Mouse (Mus musculus) liver, embryonic 12.5 days (tissue): ENCODE results near the gene Selenow. TPM values are rescaled to one million over a fixed set of nuclear protein-coding genes. Genes with fewer than 3 reads are reported as not detected.

ENCODE experiments used
- ATAC-seq: fragments of 200-750 bp; cut with Nextera tagmentation; 2 replicates; pipeline ENCODE4 v1.8.0; 2017; ENCODE audit warnings: moderate number of reproducible peaks, mild to moderate bottlenecking, moderate library complexity
- H3K27ac ChIP-seq: fragments of 300-500 bp; sonication (generic); 2 replicates; pipeline ENCODE4 v1.5.1; 2016; ENCODE audit warnings: mild to moderate bottlenecking
- H3K27me3 ChIP-seq: fragments of 300-500 bp; sonication (generic); replicated peaks from 2 replicates; pipeline ENCODE4 v1.6.1; 2016; ENCODE audit warnings: mild to moderate bottlenecking, moderate library complexity
- H3K36me3 ChIP-seq: fragments of 300-500 bp; sonication (generic); 2 replicates; pipeline ENCODE4 v1.6.1; 2016; ENCODE audit warnings: mild to moderate bottlenecking, moderate library complexity
- H3K4me1 ChIP-seq: fragments of 300-500 bp; sonication (generic); 2 replicates; pipeline ENCODE4 v1.6.1; 2016
- H3K4me2 ChIP-seq: fragments of 300-500 bp; sonication (generic); 2 replicates; pipeline ENCODE4 v1.6.1; 2016; ENCODE audit warnings: mild to moderate bottlenecking, moderate library complexity
- H3K4me3 ChIP-seq: fragments of 300-500 bp; sonication (generic); 2 replicates; pipeline ENCODE4 v1.5.1; 2016; ENCODE audit warnings: mild to moderate bottlenecking, moderate library complexity
- H3K9ac ChIP-seq: fragments of 300-500 bp; sonication (generic); 2 replicates; pipeline ENCODE4 v1.6.1; 2016; ENCODE audit warnings: mild to moderate bottlenecking, moderate library complexity
- H3K9me3 ChIP-seq: fragments of 300-500 bp; sonication (generic); replicated peaks from 2 replicates; pipeline ENCODE4 v1.6.1; 2016; ENCODE audit warnings: mild to moderate bottlenecking, moderate library complexity
- WGBS: fragments of 180-500 bp; shearing (Covaris S2); methylation state at CpG from one replicate; pipeline ENCODE4 v1.1.7; 2016; ENCODE audit not compliant: insufficient replicate concordance; 5-methylcytosine and 5-hydroxymethylcytosine counted together
- polyA plus RNA-seq: library from polyadenylated mRNA; unstranded; fragments of >200 nt; fragmentation: Nextera tagmentation; extraction: Ambion mirVana; gene quantifications from 2 replicates; pipeline ENCODE4 v1.2.1, GENCODE M21; 2016

Gene Selenow
- polyA plus RNA-seq, 1 experiment from 2014 or later, result 445 TPM

- H3K4me2 ChIP-seq, result peak overlapping the region; percentile 80
- H3K4me1 ChIP-seq, result peaks cover 58% of the 10 kb centered on the region
- H3K9ac ChIP-seq, result peak overlapping the region; percentile 81
- H3K4me3 ChIP-seq, result peak overlapping the region; percentile 84
- no peak for ATAC-seq
- H3K36me3 ChIP-seq, result peaks cover 48% of the 10 kb centered on the region
- H3K27ac ChIP-seq, result peak overlapping the region; percentile 94
- peaks cover 8% of the 10 kb centered on the region; the same call in 1 of the 2 replicates for H3K27me3 ChIP-seq
- WGBS, result 2% methylated on average over 8 of the region's 8 CpGs
- no peaks in the 10 kb centered on the region for H3K9me3 ChIP-seq
Measured at GRCm38 (mm10) chr7:15945211-15945610, 23.0 kb upstream of the Selenow start.

- H3K27ac ChIP-seq, result no peak overlapping the region
- H3K4me2 ChIP-seq, result peak overlapping the region; percentile 80
- peaks cover 50% of the 10 kb centered on the region for H3K4me1 ChIP-seq
- H3K4me3 ChIP-seq, result peak overlapping the region; percentile 84; the same call in 1 of the 2 replicates
- no peaks in the 10 kb centered on the region for H3K27me3 ChIP-seq
- no peaks in the 10 kb centered on the region for H3K9me3 ChIP-seq
- no peak for ATAC-seq
- H3K36me3 ChIP-seq, result peaks cover 57% of the 10 kb centered on the region
- 100% methylated on average over 1 of the region's 1 CpGs for WGBS
- H3K9ac ChIP-seq, result peak overlapping the region; percentile 81; the same call in 1 of the 2 replicates
Measured at GRCm38 (mm10) chr7:15944311-15944710, 22.1 kb upstream of the Selenow start.

- no peak overlapping the region for H3K4me3 ChIP-seq
- no peak overlapping the region for H3K9ac ChIP-seq
- ATAC-seq, result 0 out of 2 replicates have a peak, but pooled peaks have one; percentile 12
- no peaks in the 10 kb centered on the region for H3K9me3 ChIP-seq
- 87% methylated on average over 3 of the region's 3 CpGs for WGBS
- H3K27me3 ChIP-seq, result peaks cover 2% of the 10 kb centered on the region
- peaks cover 3% of the 10 kb centered on the region; the same call in 1 of the 2 replicates for H3K4me1 ChIP-seq
- no peak overlapping the region for H3K27ac ChIP-seq
- peaks cover 82% of the 10 kb centered on the region for H3K36me3 ChIP-seq
- no peak overlapping the region for H3K4me2 ChIP-seq
Measured at GRCm38 (mm10) chr7:15938621-15939020, 16.4 kb upstream of the Selenow start.

GRCm38 (mm10) chr7:15937491-15937890 lies 15.3 kb upstream of the Selenow start:
- H3K4me2 ChIP-seq, result no peak overlapping the region
- no peaks in the 10 kb centered on the region for H3K4me1 ChIP-seq
- no peaks in the 10 kb centered on the region for H3K9me3 ChIP-seq
- ATAC-seq, result no peak
- no peak overlapping the region for H3K27ac ChIP-seq
- H3K36me3 ChIP-seq, result peaks cover 70% of the 10 kb centered on the region
- WGBS, result 68% methylated on average over 5 of the region's 5 CpGs
- peaks cover 6% of the 10 kb centered on the region for H3K27me3 ChIP-seq
- no peak overlapping the region for H3K9ac ChIP-seq
- no peak overlapping the region for H3K4me3 ChIP-seq

- Histone ChIP-seq H3K4me3 (no peak overlapping the region), H3K4me2 (no peak overlapping the region), H3K4me1 (peaks cover 7% of the 10 kb centered on the region), H3K27ac (no peak overlapping the region), H3K36me3 (peaks cover 32% of the 10 kb centered on the region), H3K9ac (no peak overlapping the region), H3K9me3 (no peaks in the 10 kb centered on the region), H3K27me3 (peaks cover 6% of the 10 kb centered on the region)
- WGBS, result 34% methylated on average over 16 of the region's 16 CpGs
- no peak for ATAC-seq
Measured at GRCm38 (mm10) chr7:15933437-15934359, 11.5 kb upstream of the Selenow start.

GRCm38 (mm10) chr7:15931635-15932034 lies 9.4 kb upstream of the Selenow start:
- Histone ChIP-seq H3K4me3 (no peak overlapping the region), H3K27ac (no peak overlapping the region), H3K36me3 (peaks cover 12% of the 10 kb centered on the region), H3K9me3 (no peaks in the 10 kb centered on the region), H3K9ac (no peak overlapping the region), H3K4me1 (peaks cover 7% of the 10 kb centered on the region), H3K4me2 (no peak overlapping the region), H3K27me3 (peaks cover 6% of the 10 kb centered on the region)
- ATAC-seq, result no peak
- 56% methylated on average over 3 of the region's 3 CpGs for WGBS

- Histone ChIP-seq H3K4me3 (no peak overlapping the region), H3K9ac (no peak overlapping the region), H3K36me3 (peaks cover 2% of the 10 kb centered on the region; the same call in 1 of the 2 replicates), H3K4me1 (peaks cover 7% of the 10 kb centered on the region), H3K9me3 (no peaks in the 10 kb centered on the region), H3K27me3 (peaks cover 15% of the 10 kb centered on the region), H3K27ac (no peak overlapping the region), H3K4me2 (no peak overlapping the region)
- no peak for ATAC-seq
- WGBS, result 44% methylated on average over 2 of the region's 2 CpGs
Measured at GRCm38 (mm10) chr7:15930543-15930942, 8.3 kb upstream of the Selenow start.

- Histone ChIP-seq H3K4me1 (peaks cover 7% of the 10 kb centered on the region), H3K27ac (no peak overlapping the region)
- 12% methylated on average over 4 of the region's 4 CpGs for WGBS
Measured at GRCm38 (mm10) chr7:15929910-15930309, 7.7 kb upstream of the Selenow start.

GRCm38 (mm10) chr7:15921796-15922195 lies 406 bp downstream of the Selenow start:
- H3K4me3 ChIP-seq, result peak overlapping the region; percentile 77
- 0% methylated on average over 10 of the region's 10 CpGs for WGBS
- H3K27ac ChIP-seq, result peak overlapping the region; percentile 75
- peak; percentile 38 for ATAC-seq
- H3K27me3 ChIP-seq, result peaks cover 22% of the 10 kb centered on the region; the same call in 1 of the 2 replicates
- H3K9me3 ChIP-seq, result no peaks in the 10 kb centered on the region
- peak overlapping the region; percentile 82 for H3K9ac ChIP-seq
- H3K36me3 ChIP-seq, result peaks cover 37% of the 10 kb centered on the region
- peaks cover 45% of the 10 kb centered on the region for H3K4me1 ChIP-seq
- H3K4me2 ChIP-seq, result peak overlapping the region; percentile 79

More at GRCm38 (mm10) chr7:15929910-15930309, 7.7 kb upstream of the Selenow start:
- ATAC-seq, result peak; percentile 86
- H3K4me2 ChIP-seq, result 0 out of 2 replicates have a peak overlapping the region, but pooled peaks have one; percentile 6
- no peak overlapping the region for H3K4me3 ChIP-seq
- no peak overlapping the region for H3K9ac ChIP-seq
- no peaks in the 10 kb centered on the region for H3K9me3 ChIP-seq
- H3K36me3 ChIP-seq, result no peaks in the 10 kb centered on the region
- H3K27me3 ChIP-seq, result peaks cover 16% of the 10 kb centered on the region

- Histone ChIP-seq H3K4me2 (peak overlapping the region; percentile 79), H3K27ac (peak overlapping the region; percentile 75), H3K27me3 (peaks cover 14% of the 10 kb centered on the region; the same call in 1 of the 2 replicates), H3K36me3 (peaks cover 44% of the 10 kb centered on the region), H3K4me1 (peaks cover 45% of the 10 kb centered on the region), H3K9ac (peak overlapping the region; percentile 82), H3K9me3 (no peaks in the 10 kb centered on the region), H3K4me3 (peak overlapping the region; percentile 77)
- WGBS, result 67% methylated on average over 6 of the region's 6 CpGs
- no peak for ATAC-seq
Measured at GRCm38 (mm10) chr7:15920645-15921190, 1.5 kb downstream of the Selenow start.

- H3K27ac ChIP-seq, result peak overlapping the region; percentile 61; the same call in 1 of the 2 replicates
- H3K27me3 ChIP-seq, result peaks cover 11% of the 10 kb centered on the region; the same call in 1 of the 2 replicates
- H3K4me3 ChIP-seq, result peak overlapping the region; percentile 77
- no peak for ATAC-seq
- peak overlapping the region; percentile 79 for H3K4me2 ChIP-seq
- H3K9ac ChIP-seq, result peak overlapping the region; percentile 36; the same call in 1 of the 2 replicates
- H3K4me1 ChIP-seq, result peaks cover 45% of the 10 kb centered on the region
- peaks cover 44% of the 10 kb centered on the region for H3K36me3 ChIP-seq
- H3K9me3 ChIP-seq, result no peaks in the 10 kb centered on the region
- WGBS, result 79% methylated on average over 9 of the region's 9 CpGs
Measured at GRCm38 (mm10) chr7:15919947-15920346, 2.3 kb downstream of the Selenow start.

- Histone ChIP-seq H3K4me1 (peaks cover 45% of the 10 kb centered on the region), H3K4me2 (no peak overlapping the region), H3K27me3 (no peaks in the 10 kb centered on the region), H3K4me3 (no peak overlapping the region), H3K36me3 (peaks cover 44% of the 10 kb centered on the region), H3K27ac (peak overlapping the region; percentile 61; the same call in 1 of the 2 replicates), H3K9me3 (no peaks in the 10 kb centered on the region), H3K9ac (no peak overlapping the region)
- no peak for ATAC-seq
Measured at GRCm38 (mm10) chr7:15918371-15918770, 3.8 kb downstream of the Selenow start.
